Mouse (Mus musculus) midbrain, postnatal 0 days (tissue): Measurements from ENCODE around the gene Cysrt1. TPM values are rescaled to one million over a fixed set of nuclear protein-coding genes. Genes with fewer than 3 reads are reported as not detected.
A peak's percentile ranks its signal among the peaks of the same experiment; 100 is the strongest.

Experiments used
- ATAC-seq: fragments of 200-750 bp; cut with Nextera tagmentation; 2 replicates; pipeline ENCODE4 v1.8.0; 2017; ENCODE audit warnings: moderate number of reproducible peaks, mild to moderate bottlenecking, moderate TSS enrichment, moderate library complexity; ENCODE audit not compliant: low FRiP score
- DNase-seq: peaks from one replicate; pipeline ENCODE4 v3.0.0-alpha.2; 2015; ENCODE audit warnings: low spot score
- H3K27ac ChIP-seq: fragments of 300-500 bp; sonication (generic); 2 replicates; pipeline ENCODE4 v1.5.1; 2014; ENCODE audit warnings: low read depth, mild to moderate bottlenecking, low read length, mixed read lengths
- H3K27me3 ChIP-seq: fragments of 300-500 bp; sonication (generic); 2 replicates; pipeline ENCODE4 v1.6.1; 2014; ENCODE audit warnings: low read length, control low read depth, mixed read lengths; ENCODE audit not compliant: insufficient read depth
- H3K36me3 ChIP-seq: fragments of 300-500 bp; sonication (generic); 2 replicates; pipeline ENCODE4 v1.6.1; 2014; ENCODE audit warnings: low read length, control low read depth, mixed read lengths; ENCODE audit not compliant: insufficient read depth
- H3K4me1 ChIP-seq: fragments of 300-500 bp; sonication (generic); 2 replicates; pipeline ENCODE4 v1.6.1; 2014; ENCODE audit warnings: mild to moderate bottlenecking, control low read depth, antibody characterized with exemption, low read length, mixed read lengths; ENCODE audit not compliant: insufficient read depth
- H3K4me2 ChIP-seq: fragments of 300-500 bp; sonication (generic); 2 replicates; pipeline ENCODE4 v1.6.1; 2014; ENCODE audit warnings: low read depth, mild to moderate bottlenecking, low read length, mixed read lengths; ENCODE audit not compliant: poor library complexity, severe bottlenecking
- H3K4me3 ChIP-seq: fragments of 300-500 bp; sonication (generic); 2 replicates; pipeline ENCODE4 v1.5.1; 2014; ENCODE audit warnings: low read depth, mild to moderate bottlenecking, low read length, moderate library complexity
- H3K9ac ChIP-seq: fragments of 300-500 bp; sonication (generic); replicated peaks from 2 replicates; pipeline ENCODE4 v1.6.1; 2014; ENCODE audit warnings: mild to moderate bottlenecking, low read length, moderate library complexity, mixed read lengths; ENCODE audit not compliant: poor library complexity, severe bottlenecking
- H3K9me3 ChIP-seq: fragments of 300-500 bp; sonication (generic); 2 replicates; pipeline ENCODE4 v1.6.1; 2016; ENCODE audit warnings: low read length, control low read depth
- CTCF ChIP-seq: IDR thresholded peaks from 2 replicates; pipeline ENCODE4 v1.5.1; 2016; ENCODE audit warnings: antibody characterized with exemption, mild to moderate bottlenecking
- WGBS: fragments of 180-500 bp; shearing (Covaris S2); extraction: QIAGEN DNeasy Blood & Tissue Kit; methylation state at CpG from one replicate; pipeline ENCODE4 v1.1.7; 2014; 5-methylcytosine and 5-hydroxymethylcytosine counted together
- polyA plus RNA-seq: library from polyadenylated mRNA; unstranded; fragments of >200 nt; fragmentation: Nextera tagmentation; extraction: Ambion mirVana; gene quantifications from 2 replicates; pipeline ENCODE4 v1.2.1, GENCODE M21; 2015
- total RNA-seq: library from RNA; depleted of rRNA; stranded (reverse); fragments of >200 nt; gene quantifications from 2 replicates; pipeline ENCODE4 v1.2.3, GENCODE M21; 2014

Cysrt1 gene
- total and polyA plus RNA-seq, 2 experiments from 2014 or later = 0.19 to 1.2 TPM

DNA sequence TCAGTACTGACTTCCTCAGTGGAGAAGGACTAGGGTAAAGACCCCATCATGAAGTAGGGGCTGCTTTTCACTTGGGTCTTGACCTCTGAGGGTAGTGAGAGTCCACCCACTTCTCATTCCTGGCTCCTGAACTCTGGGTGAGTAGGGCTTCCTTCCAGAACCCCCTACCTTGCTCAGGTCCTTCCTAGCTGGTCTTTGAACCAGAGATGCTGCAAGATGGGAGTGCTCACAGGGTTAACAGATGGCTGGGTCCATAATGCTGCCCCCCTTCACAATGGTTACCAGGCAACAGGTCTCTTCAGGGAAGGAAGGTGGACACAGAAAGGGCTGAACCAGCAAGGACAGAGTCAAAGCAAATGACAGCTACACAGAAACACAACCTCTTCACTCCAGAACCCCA, 23.8 kb downstream of the Cysrt1 start, which contains the start of gene Fam166a:
Gene Fam166a (plus strand): TSS at position 301 of the 400 bp plus-strand sequence.
- no peak for TF ChIP-seq CTCF
- Histone ChIP-seq H3K4me1 (peaks cover 3% of the 10 kb centered on the region; the same call in 1 of the 2 replicates), H3K4me2 (no peak within 1 kb of the TSS), H3K9me3 (no peaks in the 10 kb centered on the region), H3K9ac (no peak within 1 kb of the TSS), H3K27me3 (no peaks in the 10 kb centered on the region), H3K4me3 (no peak within 1 kb of the TSS), H3K27ac (no peak within 1 kb of the TSS), H3K36me3 (peaks cover 6% of the 10 kb centered on the region; the same call in 1 of the 2 replicates)
- ATAC-seq = no peak
- DNase-seq = no peak

GRCm38 (mm10) chr2:25217666-25218065, 24.6 kb downstream of the Cysrt1 start:
- 60% methylated on average over 2 of the region's 2 CpGs for WGBS
- no peak overlapping the region for H3K9ac ChIP-seq
- H3K4me1 ChIP-seq = no peaks in the 10 kb centered on the region

GRCm38 (mm10) chr2:25214444-25214843, 27.8 kb downstream of the Cysrt1 start, which contains the start of gene Stpg3:
Stpg3 (minus strand) TSS chr2:25214637.
- WGBS = 71% methylated on average over 3 of the region's 3 CpGs
- H3K27me3 ChIP-seq = no peaks in the 10 kb centered on the region
- no peak for ATAC-seq

More at GRCm38 (mm10) chr2:25217666-25218065, 24.6 kb downstream of the Cysrt1 start:
- Histone ChIP-seq H3K27me3 (no peaks in the 10 kb centered on the region), H3K4me2 (no peak overlapping the region), H3K9me3 (no peaks in the 10 kb centered on the region), H3K27ac (no peak overlapping the region), H3K4me3 (no peak overlapping the region), H3K36me3 (peaks cover 6% of the 10 kb centered on the region; the same call in 1 of the 2 replicates)
- no peak for TF ChIP-seq CTCF
- ATAC-seq = no peak
- no peak for DNase-seq

DNA sequence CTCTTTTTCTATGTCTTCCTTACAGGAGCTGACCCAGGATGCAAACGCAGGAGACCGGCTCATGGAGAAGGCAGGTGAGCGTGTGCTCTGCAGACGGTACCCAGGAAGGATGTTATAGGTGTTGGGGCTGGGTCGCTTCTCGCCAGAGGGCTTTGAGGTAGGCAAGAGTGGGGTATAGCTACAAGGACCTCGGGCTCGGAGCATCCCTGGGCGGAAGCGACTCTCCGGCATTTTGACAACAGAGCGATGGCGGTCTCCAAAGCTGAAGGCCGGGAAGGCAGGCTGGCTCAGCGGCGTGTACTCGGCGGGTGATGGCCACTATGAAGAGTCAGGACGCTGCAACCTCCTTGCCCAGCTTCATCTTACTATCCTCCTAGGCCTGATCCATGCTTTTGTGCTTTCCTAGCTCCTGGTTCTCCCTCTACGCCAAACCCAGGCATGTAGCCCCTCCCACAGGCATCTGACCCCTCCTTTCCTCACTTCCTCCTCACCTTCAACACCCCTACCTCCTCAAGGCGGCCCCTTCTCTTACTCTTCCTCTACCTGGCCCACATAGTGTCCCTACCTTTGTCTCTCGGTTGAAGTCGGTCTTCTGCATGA, 28.9 kb downstream of the Cysrt1 start:
- Histone ChIP-seq H3K9ac (no peak overlapping the region), H3K36me3 (no peaks in the 10 kb centered on the region), H3K27ac (no peak overlapping the region), H3K4me3 (no peak overlapping the region), H3K9me3 (no peaks in the 10 kb centered on the region), H3K4me2 (no peak overlapping the region), H3K4me1 (peaks cover 12% of the 10 kb centered on the region; the same call in 1 of the 2 replicates), H3K27me3 (no peaks in the 10 kb centered on the region)
- TF ChIP-seq CTCF = no peak
- no peak for ATAC-seq
- 70% methylated on average over 23 of the region's 23 CpGs for WGBS
- no peak for DNase-seq

More at GRCm38 (mm10) chr2:25214444-25214843, 27.8 kb downstream of the Cysrt1 start, which contains the start of gene Stpg3:
- Histone ChIP-seq H3K4me2 (no peak within 1 kb of the TSS), H3K4me3 (no peak within 1 kb of the TSS), H3K4me1 (peaks cover 12% of the 10 kb centered on the region; the same call in 1 of the 2 replicates), H3K36me3 (no peaks in the 10 kb centered on the region), H3K9ac (no peak within 1 kb of the TSS), H3K27ac (no peak within 1 kb of the TSS), H3K9me3 (no peaks in the 10 kb centered on the region)
- no peak for DNase-seq
- TF ChIP-seq CTCF = no peak

DNA sequence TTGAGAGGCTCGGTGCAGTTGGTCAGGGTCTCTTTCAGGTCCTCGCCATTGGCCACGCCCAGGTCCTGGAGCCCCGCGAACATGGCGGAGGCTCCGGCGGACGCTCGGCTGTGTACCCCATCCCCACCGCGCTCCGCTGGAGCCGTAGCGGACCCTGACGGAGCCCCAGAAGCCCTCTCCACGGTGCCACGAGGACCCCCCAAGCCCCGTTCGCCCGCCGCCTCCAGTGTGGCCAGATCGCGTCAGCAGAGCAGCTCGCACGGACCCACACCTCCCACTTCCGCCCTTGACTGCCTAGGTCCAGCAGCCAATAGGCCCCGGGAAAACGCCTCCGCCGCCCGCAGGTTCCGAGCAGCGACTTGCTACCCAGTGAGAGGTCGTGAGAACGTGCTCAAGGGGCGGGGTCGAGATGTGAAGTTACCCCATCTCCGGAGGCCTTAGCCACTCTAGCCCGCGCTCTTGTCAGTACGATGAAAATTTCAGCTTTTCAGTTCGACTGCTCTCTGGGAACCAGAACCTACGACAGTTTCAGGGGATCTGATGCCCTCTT, 31.1 kb downstream of the Cysrt1 start, which contains the start of gene Nelfb:
Gene Nelfb (minus strand): TSS at position 369 of the 550 bp plus-strand sequence.
- Histone ChIP-seq H3K4me3 (peak within 1 kb of the TSS; percentile 92), H3K27me3 (no peaks in the 10 kb centered on the region), H3K9me3 (no peaks in the 10 kb centered on the region), H3K4me1 (peaks cover 12% of the 10 kb centered on the region; the same call in 1 of the 2 replicates), H3K4me2 (peak within 1 kb of the TSS; percentile 86), H3K27ac (peak within 1 kb of the TSS; percentile 92), H3K36me3 (peaks cover 4% of the 10 kb centered on the region), H3K9ac (peak within 1 kb of the TSS; percentile 90)
- DNase-seq = peak; percentile 90
- TF ChIP-seq CTCF = 0 out of 2 replicates have a peak, but pooled peaks have one; percentile 5
- peak; percentile 89 for ATAC-seq
- under 1% methylated on average over 44 of the region's 44 CpGs for WGBS

DNA sequence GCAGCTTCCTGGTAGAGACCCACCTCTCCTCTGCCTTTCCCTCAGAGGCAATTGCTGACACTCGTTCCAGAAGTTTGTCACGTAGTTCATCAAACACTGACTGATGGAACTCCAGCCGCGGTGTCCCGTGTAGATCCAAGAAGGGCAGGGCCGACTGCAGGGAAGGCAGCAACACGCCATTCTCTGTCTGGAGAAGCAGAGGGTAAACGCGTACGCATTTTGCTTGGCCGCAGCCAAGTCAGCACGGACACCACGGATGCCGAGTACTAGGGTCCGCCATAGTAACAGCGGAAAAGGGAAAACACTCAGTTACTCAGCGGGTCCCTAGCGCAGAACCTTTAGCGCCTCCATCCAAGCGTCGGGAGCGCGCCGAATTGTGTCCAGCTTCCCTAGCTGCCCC, 31.6 kb downstream of the Cysrt1 start:
- ATAC-seq (peak; percentile 25; the same call in 1 of the 2 replicates), DNase-seq (no peak)
- Histone ChIP-seq H3K27ac (peak overlapping the region; percentile 92), H3K36me3 (peaks cover 9% of the 10 kb centered on the region), H3K4me2 (peak overlapping the region; percentile 86), H3K4me3 (peak overlapping the region; percentile 92), H3K9ac (peak overlapping the region; percentile 90), H3K9me3 (no peaks in the 10 kb centered on the region), H3K4me1 (peaks cover 12% of the 10 kb centered on the region; the same call in 1 of the 2 replicates), H3K27me3 (no peaks in the 10 kb centered on the region)
- under 1% methylated on average over 24 of the region's 24 CpGs for WGBS
- no peak for TF ChIP-seq CTCF
